Mouse (Mus musculus) macrophage (primary cell): Measurements from ENCODE around the gene Nell2. TPM values are rescaled to one million over a fixed set of nuclear protein-coding genes. Genes with fewer than 3 reads are reported as not detected.
"Not testable (repeated sequence)": the region's sequence is repeated elsewhere in the genome, so short reads cannot be mapped to it uniquely, and the experiment has no call there.

Experiments used
- H3K27ac ChIP-seq: fragments of 350-480 bp; formaldehyde crosslinking; 2 replicates; pipeline ENCODE4 v1.9.0; 2021
- H3K36me3 ChIP-seq: fragments of 350-480 bp; formaldehyde crosslinking; 2 replicates; pipeline ENCODE4 v1.9.0; 2021; ENCODE audit errors: inconsistent target
- H3K4me3 ChIP-seq: fragments of 350-480 bp; formaldehyde crosslinking; 2 replicates; pipeline ENCODE4 v1.9.0; 2021; ENCODE audit errors: inconsistent target
- H3K79me2 ChIP-seq: fragments of 350-480 bp; formaldehyde crosslinking; 2 replicates; pipeline ENCODE4 v1.9.0; 2021; ENCODE audit errors: inconsistent target
- WGBS: methylation state at CpG from one replicate; pipeline ENCODE4 v1.1.7; 2026; ENCODE audit warnings: inconsistent platforms; ENCODE audit not compliant: missing documents; 5-methylcytosine and 5-hydroxymethylcytosine counted together
- polyA plus RNA-seq: library from polyadenylated mRNA; stranded (reverse); fragments of 250-400 nt; gene quantifications from 3 replicates; pipeline ENCODE4 v1.2.4, GENCODE M21; 2018; ENCODE audit warnings: inconsistent platforms

Nell2 gene
- polyA plus RNA-seq, 1 experiment from 2014 or later: not detected

DNA sequence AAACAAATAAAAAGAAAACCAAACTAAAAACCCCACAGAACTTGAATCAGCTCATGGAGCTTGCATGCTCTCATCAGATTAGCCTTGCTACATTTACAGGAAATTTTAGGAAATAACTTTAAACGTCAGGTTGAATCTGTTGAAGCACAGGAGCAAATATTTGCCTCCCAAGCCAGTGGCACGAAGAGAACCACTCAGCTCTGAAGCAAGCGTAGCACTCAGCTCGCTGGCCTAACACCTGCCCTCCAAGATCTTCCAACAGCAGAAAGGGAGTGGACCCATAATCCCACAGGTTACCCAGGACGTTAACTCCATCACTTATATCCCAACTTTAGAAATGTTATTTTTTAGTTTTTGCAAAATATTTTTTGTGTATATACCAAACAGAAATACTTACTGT, 252.8 kb downstream of the Nell2 start:
- Histone ChIP-seq H3K36me3 (no peaks in the 10 kb centered on the region), H3K4me3 (no peak overlapping the region), H3K79me2 (no peaks in the 10 kb centered on the region), H3K27ac (no peak overlapping the region)
- WGBS: 85% methylated on average over 5 of the region's 5 CpGs

DNA sequence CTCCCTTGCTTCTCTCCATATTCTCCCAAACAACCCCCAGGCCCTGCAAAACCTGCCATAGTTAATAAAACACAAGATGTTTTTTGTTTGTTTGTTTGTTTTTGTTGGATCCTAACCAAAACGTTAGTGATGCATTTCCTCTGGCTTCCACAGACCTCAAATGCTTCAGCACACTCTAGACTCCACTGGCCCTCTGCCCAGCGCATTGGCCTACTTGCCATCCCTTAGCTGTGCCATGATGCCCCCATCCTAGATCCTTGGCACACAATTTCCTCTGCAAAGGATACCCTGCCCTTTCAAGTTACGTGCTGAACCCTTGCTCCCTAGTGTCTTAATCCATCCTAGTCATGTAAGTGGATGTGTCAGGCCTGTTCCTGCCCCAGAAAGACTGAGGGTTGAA, 255.1 kb downstream of the Nell2 start:
- Histone ChIP-seq H3K27ac (no peak overlapping the region), H3K79me2 (no peaks in the 10 kb centered on the region), H3K36me3 (no peaks in the 10 kb centered on the region), H3K4me3 (no peak overlapping the region)
- WGBS: 77% methylated on average over 3 of the region's 3 CpGs

DNA sequence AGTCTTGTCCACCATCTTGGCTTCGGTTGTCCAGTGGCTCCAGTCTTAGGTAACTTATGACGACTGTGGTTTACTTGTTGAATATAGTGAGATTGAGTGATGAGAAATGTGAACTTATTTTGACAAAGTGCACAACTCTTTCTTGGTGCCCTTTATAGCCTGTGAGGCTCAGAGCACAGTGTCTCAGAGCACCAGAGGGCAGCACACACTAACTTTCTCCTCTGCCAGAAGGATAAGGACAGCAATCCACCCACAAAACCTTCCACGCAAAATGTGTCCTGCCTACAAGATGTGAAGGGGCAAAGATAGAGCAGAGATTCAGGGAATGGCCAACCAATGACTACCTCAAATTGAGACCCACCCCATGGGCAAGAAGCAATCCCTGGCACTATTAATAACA, 256.2 kb downstream of the Nell2 start:
- Histone ChIP-seq H3K27ac (no peak overlapping the region), H3K36me3 (no peaks in the 10 kb centered on the region), H3K79me2 (no peaks in the 10 kb centered on the region), H3K4me3 (no peak overlapping the region)
- 95% methylated on average over 3 of the region's 3 CpGs for WGBS

DNA sequence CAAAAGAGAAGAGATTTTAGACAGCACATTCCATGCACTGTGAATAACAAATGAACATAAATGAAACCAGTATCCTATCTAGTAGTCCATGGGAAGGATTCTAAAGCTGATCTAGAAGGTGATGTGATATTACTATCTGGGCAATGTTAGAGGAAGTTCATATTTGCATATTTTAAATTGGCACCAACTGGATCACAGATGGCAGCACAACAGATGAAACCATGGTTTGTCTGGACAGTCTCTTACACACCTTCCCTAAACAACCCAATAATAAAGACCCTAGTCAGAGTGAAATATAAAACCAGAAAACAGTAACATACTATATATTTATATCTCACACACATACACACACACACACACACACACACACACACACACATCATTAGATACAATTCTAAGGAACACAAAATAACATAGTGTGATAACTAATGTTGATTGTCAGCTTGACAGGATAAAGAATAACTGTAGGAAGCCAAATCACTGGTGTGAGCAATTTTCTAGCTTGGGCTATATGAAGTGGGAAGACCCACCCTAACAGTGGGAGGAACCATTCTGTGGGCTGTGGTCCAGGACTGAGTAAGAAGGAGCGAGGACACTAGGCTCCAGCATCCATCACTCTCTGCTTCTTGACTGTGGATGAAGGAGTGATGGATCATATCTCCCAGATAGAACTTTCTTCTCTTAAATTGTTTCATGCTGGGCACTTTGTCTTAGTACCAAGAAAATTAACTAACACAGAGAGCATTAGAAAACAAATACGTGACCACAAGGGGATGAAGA, 268.5 kb downstream of the Nell2 start:
- Histone ChIP-seq H3K27ac (no peak overlapping the region), H3K36me3 (no peaks in the 10 kb centered on the region), H3K4me3 (no peak overlapping the region), H3K79me2 (no peaks in the 10 kb centered on the region)
- WGBS: 69% methylated on average over 2 of the region's 2 CpGs

DNA sequence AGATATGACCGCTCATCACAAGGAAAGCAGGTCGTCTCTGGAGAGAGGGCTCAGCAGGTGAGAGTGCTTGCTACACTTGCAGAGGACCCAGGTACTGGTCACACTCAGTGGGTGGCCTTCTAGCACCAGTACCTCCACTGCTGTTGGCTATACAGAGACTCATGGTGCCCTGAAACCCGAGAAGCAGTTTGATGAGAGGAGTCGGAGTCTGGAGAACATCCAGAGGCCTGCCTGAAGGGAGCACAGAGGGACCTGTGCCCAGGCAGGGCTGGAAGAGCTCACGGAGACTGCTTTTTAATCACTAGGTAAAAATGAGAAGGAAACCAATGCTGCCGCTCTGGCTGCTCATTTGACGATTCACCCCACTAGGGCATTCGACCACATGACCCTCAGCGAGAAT, 271.2 kb downstream of the Nell2 start:
- Histone ChIP-seq H3K79me2 (no peaks in the 10 kb centered on the region), H3K4me3 (no peak overlapping the region), H3K36me3 (no peaks in the 10 kb centered on the region), H3K27ac (no peak overlapping the region)
- WGBS: 80% methylated on average over 9 of the region's 9 CpGs

DNA sequence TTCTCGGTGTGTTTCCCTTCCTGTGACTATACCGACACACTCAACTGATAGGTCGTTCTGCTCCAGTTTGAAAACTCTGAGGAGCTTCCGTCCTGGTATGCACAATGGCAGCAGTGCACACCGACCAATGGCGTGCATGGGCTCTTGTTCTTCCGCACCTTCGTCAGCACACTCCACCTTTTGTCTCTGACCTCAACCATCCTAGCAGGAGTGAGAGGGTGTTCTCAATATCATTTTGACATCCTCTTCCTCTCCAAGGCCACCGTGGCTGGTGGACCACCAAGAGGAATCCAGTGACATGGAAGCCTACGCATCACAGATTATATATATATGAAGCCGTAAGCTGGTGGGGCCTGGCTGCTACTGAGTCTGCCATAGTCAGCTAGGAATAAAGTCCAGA, 282.8 kb downstream of the Nell2 start:
- Histone ChIP-seq H3K27ac (no peak overlapping the region), H3K4me3 (no peak overlapping the region), H3K79me2 (no peaks in the 10 kb centered on the region), H3K36me3 (no peaks in the 10 kb centered on the region)
- 88% methylated on average over 11 of the region's 11 CpGs for WGBS

DNA sequence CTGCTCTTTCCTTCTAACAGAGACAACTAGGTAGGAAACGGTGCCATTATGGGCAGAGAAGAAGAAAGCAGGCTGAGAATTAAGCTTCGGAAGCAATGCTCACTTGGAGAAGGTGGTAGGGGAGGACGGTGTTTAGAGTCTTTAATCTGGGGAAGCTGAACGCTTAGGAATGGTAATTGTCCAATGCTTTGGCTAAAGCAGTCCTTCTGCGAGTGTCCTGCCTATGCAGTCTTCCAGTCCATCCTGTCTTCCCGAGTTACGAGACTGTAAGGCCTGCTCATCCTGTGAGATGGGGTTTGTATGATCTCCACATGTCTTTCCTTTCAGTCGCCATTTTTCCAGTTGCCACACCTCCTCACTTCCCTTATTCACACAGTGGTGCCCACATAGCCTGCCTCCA, 284.5 kb downstream of the Nell2 start:
- no peaks in the 10 kb centered on the region for H3K79me2 ChIP-seq
- no peak overlapping the region for H3K27ac ChIP-seq
- no peaks in the 10 kb centered on the region for H3K36me3 ChIP-seq
- no peak overlapping the region for H3K4me3 ChIP-seq
- 75% methylated on average over 8 of the region's 8 CpGs for WGBS

DNA sequence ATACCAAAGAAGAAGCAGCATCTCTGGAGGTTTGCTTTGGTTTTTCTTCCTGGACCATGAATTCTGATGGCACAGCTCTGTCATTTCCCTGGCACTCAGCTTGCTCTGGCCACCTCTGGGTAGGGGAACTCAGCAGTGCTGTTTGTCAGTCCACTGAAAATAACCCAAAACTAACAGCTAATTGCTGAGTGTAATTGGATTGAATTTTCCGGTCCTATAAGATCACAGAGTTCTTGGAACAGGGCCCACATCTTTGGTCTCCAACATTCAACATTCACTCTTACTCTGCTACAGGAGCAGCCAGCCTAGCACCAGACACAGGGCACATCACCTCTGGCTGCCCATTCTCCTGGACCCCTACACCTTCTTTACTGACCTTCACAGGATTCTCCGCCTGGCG, 287.2 kb downstream of the Nell2 start:
- Histone ChIP-seq H3K4me3 (no peak overlapping the region), H3K27ac (no peak overlapping the region), H3K36me3 (no peaks in the 10 kb centered on the region), H3K79me2 (no peaks in the 10 kb centered on the region)
- 91% methylated on average over 3 of the region's 3 CpGs for WGBS

DNA sequence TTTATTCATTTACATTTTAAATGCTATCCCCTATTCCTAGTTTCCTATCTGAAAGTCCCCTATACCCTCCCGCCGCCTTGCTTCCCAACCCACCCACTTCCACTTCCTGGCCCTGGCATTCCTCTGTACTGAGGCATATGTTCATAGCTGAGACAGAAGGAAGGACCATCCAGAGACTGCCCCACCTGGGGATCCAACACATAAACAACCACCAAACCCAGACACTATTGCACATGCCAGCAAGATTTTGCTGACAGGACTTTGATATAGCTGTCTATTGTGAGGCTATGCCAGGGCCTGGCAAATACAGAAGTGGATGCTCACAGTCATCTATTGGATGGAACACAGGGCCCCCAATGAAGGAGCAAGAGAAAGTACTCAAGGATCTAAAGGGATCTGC, 291.3 kb downstream of the Nell2 start:
- not testable (repeated sequence) for H3K27ac ChIP-seq, H3K4me3 ChIP-seq, H3K79me2 ChIP-seq, H3K36me3 ChIP-seq
- WGBS: 92% methylated on average over 2 of the region's 2 CpGs

DNA sequence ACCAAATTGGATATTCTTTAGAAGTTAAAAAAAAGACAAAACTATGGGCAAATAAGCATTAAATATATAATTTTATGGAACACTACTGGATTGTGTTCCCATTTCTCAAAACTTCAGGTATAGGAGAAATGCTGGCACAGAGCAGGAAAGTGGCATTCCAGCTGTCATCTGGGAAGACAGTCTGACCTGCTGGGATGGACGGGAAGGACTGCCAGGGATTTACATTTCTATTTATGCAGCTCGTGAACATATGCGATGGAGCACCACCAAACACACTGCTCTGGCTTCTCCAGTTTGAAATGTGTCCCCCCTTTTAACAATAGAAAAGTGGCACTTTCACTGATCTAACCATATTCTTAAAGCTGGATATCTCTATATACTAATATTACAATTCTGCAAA, 291.9 kb downstream of the Nell2 start:
- 92% methylated on average over 3 of the region's 3 CpGs for WGBS
- no peaks in the 10 kb centered on the region for H3K36me3 ChIP-seq
- H3K27ac ChIP-seq: no peak overlapping the region
- no peak overlapping the region for H3K4me3 ChIP-seq
- no peaks in the 10 kb centered on the region for H3K79me2 ChIP-seq

DNA sequence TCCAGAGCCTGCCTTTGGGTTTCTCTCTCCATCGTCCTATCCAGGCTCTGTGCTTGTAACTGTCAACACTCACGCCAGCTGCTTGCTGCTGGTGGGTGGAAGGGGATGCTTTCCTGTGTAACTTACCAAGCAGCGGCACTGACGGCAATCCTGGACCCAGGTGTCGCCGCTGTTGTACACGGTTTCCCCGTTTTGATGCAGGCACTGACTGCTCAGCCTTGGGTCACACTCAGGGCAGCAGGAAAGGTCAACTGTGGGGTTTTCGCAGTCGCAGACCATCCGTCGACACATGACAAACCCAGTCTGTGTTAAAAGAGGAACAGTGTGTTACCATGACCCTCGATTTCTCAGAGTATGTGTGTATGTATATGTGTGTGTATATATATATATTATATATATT, 297.2 kb downstream of the Nell2 start:
- WGBS: 90% methylated on average over 12 of the region's 13 CpGs
- Histone ChIP-seq H3K79me2 (no peaks in the 10 kb centered on the region), H3K27ac (no peak overlapping the region), H3K36me3 (no peaks in the 10 kb centered on the region), H3K4me3 (no peak overlapping the region)

DNA sequence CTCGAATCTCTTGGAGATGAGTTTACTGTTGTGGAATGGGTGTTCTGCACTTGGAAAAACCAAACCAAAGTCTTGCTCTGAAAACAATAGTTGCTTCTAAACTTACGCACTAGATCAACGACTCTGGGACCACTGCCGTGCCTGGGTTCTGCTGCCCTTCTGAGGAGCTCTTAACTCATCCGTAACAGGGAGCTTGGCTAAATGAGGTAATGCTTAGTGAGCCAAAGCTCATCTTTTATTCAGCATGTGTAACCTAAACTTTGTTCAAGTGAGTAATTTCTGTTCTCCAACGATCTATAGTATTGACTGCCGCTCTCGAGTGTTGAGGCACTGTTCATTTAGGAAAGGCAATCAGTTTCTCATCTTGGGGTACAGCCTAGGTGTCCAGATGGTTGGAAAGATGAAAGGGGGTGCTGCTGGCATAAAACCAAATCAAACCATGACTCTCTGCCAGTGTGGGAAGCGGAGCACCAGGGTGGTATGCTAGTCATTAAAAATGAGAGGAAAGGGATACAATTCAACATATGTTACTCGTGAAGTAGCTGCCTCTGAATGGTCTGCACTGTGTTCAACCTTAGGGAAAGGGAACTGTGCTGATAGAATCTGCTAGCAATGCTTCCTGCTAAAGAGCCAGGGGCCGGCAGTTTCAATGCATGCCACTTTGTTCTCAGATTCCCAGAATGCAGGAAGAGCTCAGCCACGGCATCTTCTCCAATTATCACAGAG, 311.6 kb downstream of the Nell2 start:
- no peaks in the 10 kb centered on the region for H3K79me2 ChIP-seq
- 79% methylated on average over 12 of the region's 12 CpGs for WGBS
- H3K36me3 ChIP-seq: no peaks in the 10 kb centered on the region
- no peak overlapping the region for H3K27ac ChIP-seq
- no peak overlapping the region for H3K4me3 ChIP-seq

DNA sequence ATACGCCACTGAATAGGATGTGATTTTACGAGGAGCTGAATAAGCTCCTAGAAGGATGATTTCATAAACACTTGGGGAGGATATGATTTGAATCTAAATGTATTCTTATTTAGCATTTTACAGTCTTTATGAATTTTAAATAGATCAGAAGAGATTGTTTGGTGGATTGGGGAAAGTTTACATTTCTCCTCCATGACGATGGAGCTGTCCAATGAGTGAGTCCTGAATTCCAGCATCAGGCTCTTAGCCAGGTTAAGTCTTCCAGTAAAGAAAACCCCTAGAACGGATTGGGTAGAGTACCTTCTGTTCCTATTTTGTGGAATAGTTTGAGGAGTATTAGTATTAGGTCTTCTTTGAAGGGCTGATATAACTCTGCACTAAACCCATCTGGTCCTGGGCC, 317.8 kb downstream of the Nell2 start:
- Histone ChIP-seq H3K36me3 (no peaks in the 10 kb centered on the region), H3K79me2 (no peaks in the 10 kb centered on the region), H3K27ac (no peak overlapping the region), H3K4me3 (no peak overlapping the region)
- WGBS: 76% methylated on average over 4 of the region's 4 CpGs

DNA sequence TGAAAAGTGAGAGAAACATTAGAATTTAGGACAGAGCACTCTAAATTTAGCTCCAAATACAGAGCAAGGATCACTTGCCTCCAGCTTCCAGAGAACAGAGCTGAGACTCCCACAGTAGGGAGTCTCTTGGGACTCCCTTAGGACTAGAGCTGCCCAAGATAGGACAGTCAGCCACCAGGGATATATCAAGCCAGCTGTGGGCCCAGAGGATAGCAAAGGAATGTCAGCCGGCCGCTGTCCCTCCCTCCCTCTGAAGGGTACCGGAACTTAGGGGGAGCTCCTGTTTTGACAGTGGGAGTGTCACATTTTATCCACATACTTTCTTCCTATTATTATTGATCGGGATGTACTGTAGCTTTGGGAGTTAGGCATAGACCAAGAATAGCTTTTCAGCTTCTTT, 319.2 kb downstream of the Nell2 start:
- no peaks in the 10 kb centered on the region for H3K36me3 ChIP-seq
- H3K79me2 ChIP-seq: no peaks in the 10 kb centered on the region
- no peak overlapping the region for H3K4me3 ChIP-seq
- H3K27ac ChIP-seq: no peak overlapping the region
- WGBS: 91% methylated on average over 4 of the region's 4 CpGs

DNA sequence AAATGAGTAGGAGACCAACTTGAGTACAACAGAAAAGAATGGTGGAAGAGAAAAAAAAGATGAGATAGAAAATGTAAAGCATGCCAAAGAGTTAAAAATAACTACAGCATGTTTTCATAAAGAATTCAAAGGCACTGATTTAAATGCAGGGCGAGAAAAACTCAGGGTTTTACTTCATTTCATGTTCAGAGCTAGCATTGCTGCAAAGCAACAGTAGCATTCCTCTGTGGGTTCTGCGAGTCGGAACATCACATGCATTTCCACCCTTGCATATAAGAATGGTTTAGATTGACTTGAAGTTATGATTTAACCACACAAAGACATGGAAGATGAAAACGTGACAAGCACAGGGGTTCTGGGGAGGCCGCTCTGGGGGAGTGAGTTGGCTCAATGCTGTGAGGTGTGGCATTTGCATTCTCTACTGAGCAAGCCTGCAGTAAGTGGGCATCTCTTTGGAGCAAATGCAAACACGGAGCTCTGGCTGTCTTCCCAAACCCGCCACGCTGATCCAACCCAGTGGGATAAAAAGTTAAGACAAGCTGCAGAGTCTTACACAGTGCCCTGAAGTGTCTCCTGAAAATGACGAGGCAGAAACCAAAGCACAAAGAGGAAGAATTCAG, 334.6 kb downstream of the Nell2 start:
- H3K79me2 ChIP-seq: no peaks in the 10 kb centered on the region
- no peak overlapping the region for H3K4me3 ChIP-seq
- H3K27ac ChIP-seq: no peak overlapping the region
- 73% methylated on average over 9 of the region's 9 CpGs for WGBS
- no peaks in the 10 kb centered on the region for H3K36me3 ChIP-seq
